Mouse (Mus musculus) liver, postnatal 0 days (tissue): ENCODE results near the gene Peli2.

Source experiments
- CTCF ChIP-seq: sonication (generic); IDR thresholded peaks from 2 replicates; pipeline ENCODE4 v1.5.1; 2016; ENCODE audit warnings: antibody characterized with exemption, low read depth
- EP300 ChIP-seq: IDR thresholded peaks from 2 replicates; pipeline ENCODE4 v1.6.1; 2016; ENCODE audit warnings: antibody characterized with exemption, low read depth, mild to moderate bottlenecking

- TF ChIP-seq CTCF: no peak
- no peak for TF ChIP-seq EP300
Measured at GRCm38 (mm10) chr14:48162446-48162845, 41.8 kb downstream of the Peli2 start.
